Mouse (Mus musculus): ENCODE measurements around the gene Gm15294.

The Gm15294 gene

GRCm38 (mm10) chrX:141875135-141875534 is at the start of gene Gm15294:
Gene Gm15294, minus strand, starts transcription at chrX:141875235.
- no peak for DNase-seq (ENCODE audit: low spot score)

- no peak for DNase-seq (ENCODE audit: low spot score)
Observed at GRCm38 (mm10) chrX:141884336-141885048, 9.5 kb upstream of the Gm15294 start.

GRCm38 (mm10) chrX:141874024-141874423 is 1.0 kb downstream of the Gm15294 start:
- DNase-seq (ENCODE audit: low spot score) = no peak

GRCm38 (mm10) chrX:141873597-141873996 is 1.4 kb downstream of the Gm15294 start:
- DNase-seq (ENCODE audit: low spot score) = no peak

- no peak for DNase-seq (ENCODE audit: low spot score)
Observed at GRCm38 (mm10) chrX:141855684-141856396, 19.2 kb downstream of the Gm15294 start.
